Mouse (Mus musculus): ENCODE data around the gene Frem2.

Gene Frem2

GRCm38 (mm10) chr3:53465330-53465729 is 191.8 kb downstream of the Frem2 start:
- no peak for DNase-seq

- DNase-seq: no peak
Measured at GRCm38 (mm10) chr3:53464146-53464698, 192.9 kb downstream of the Frem2 start.
